Mouse (Mus musculus) kidney, postnatal 14 days (tissue): ENCODE measurements around the gene Eif1b.
A peak's percentile ranks its signal among the peaks of the same experiment; 100 is the strongest.

Experiments
- DNase-seq: peaks from one replicate; pipeline ENCODE4 v3.0.0; 2022; ENCODE audit warnings: mixed read lengths

Gene Eif1b

GRCm38 (mm10) chr9:120492010-120492399 is at the start of gene Eif1b:
Eif1b (plus strand) TSS chr9:120492232.
- no peak for DNase-seq

- DNase-seq = no peak
These were observed 47.4 kb upstream of the Eif1b start for GRCm38 (mm10) chr9:120444642-120445041.

GRCm38 (mm10) chr9:120449696-120450329 is 42.2 kb upstream of the Eif1b start:
- DNase-seq = no peak

- no peak for DNase-seq
These were observed 36.0 kb upstream of the Eif1b start for GRCm38 (mm10) chr9:120455768-120456655.

- DNase-seq = no peak
These were observed 21.6 kb upstream of the Eif1b start for GRCm38 (mm10) chr9:120470431-120470830.

GRCm38 (mm10) chr9:120481644-120482043 is 10.4 kb upstream of the Eif1b start:
- no peak for DNase-seq

- no peak for DNase-seq
These were observed 9.7 kb upstream of the Eif1b start for GRCm38 (mm10) chr9:120482382-120482781.

- no peak for DNase-seq
These were observed 8.9 kb upstream of the Eif1b start for GRCm38 (mm10) chr9:120483101-120483500.

- DNase-seq = no peak
These were observed 5.0 kb upstream of the Eif1b start for GRCm38 (mm10) chr9:120487076-120487475.

GRCm38 (mm10) chr9:120491509-120491908 is 523 bp upstream of the Eif1b start:
- DNase-seq = no peak

- DNase-seq = peak; percentile 88
These were observed 644 bp downstream of the Eif1b start for GRCm38 (mm10) chr9:120492400-120493351.

- no peak for DNase-seq
These were observed 1.7 kb downstream of the Eif1b start for GRCm38 (mm10) chr9:120493781-120494180.

GRCm38 (mm10) chr9:120496691-120497090 is 4.7 kb downstream of the Eif1b start:
- DNase-seq = peak; percentile 80

- no peak for DNase-seq
These were observed 6.0 kb downstream of the Eif1b start for GRCm38 (mm10) chr9:120497983-120498382.

GRCm38 (mm10) chr9:120501191-120501902 is 9.3 kb downstream of the Eif1b start:
- no peak for DNase-seq

- DNase-seq = peak; percentile 81
These were observed 10.0 kb downstream of the Eif1b start for GRCm38 (mm10) chr9:120502013-120502412.

GRCm38 (mm10) chr9:120504423-120504822 is 12.4 kb downstream of the Eif1b start:
- no peak for DNase-seq

GRCm38 (mm10) chr9:120511781-120512180 is 19.7 kb downstream of the Eif1b start:
- DNase-seq = peak; percentile 33

GRCm38 (mm10) chr9:120516720-120517119 is 24.7 kb downstream of the Eif1b start:
- DNase-seq = peak; percentile 20

- DNase-seq = no peak
These were observed 26.9 kb downstream of the Eif1b start for GRCm38 (mm10) chr9:120518946-120519345.

- no peak for DNase-seq
These were observed 27.6 kb downstream of the Eif1b start for GRCm38 (mm10) chr9:120519469-120520125.

GRCm38 (mm10) chr9:120521161-120521560 is 29.1 kb downstream of the Eif1b start:
- DNase-seq = no peak
